Mouse (Mus musculus) limb, embryonic 12.5 days (tissue): ENCODE data around the gene Syngr1. TPM values are rescaled to one million over a fixed set of nuclear protein-coding genes. Genes with fewer than 3 reads are reported as not detected.
A peak's percentile ranks its signal among the peaks of the same experiment; 100 is the strongest.

ENCODE experiments used
- ATAC-seq: fragments of 200-750 bp; cut with Nextera tagmentation; 2 replicates; pipeline ENCODE4 v1.8.0; 2017; ENCODE audit warnings: low read depth, moderate TSS enrichment; ENCODE audit not compliant: insufficient number of reproducible peaks, insufficient read depth, low FRiP score, low TSS enrichment
- H3K27ac ChIP-seq: fragments of 300-500 bp; sonication (generic); 2 replicates; pipeline ENCODE4 v1.5.1; 2016; ENCODE audit warnings: mild to moderate bottlenecking, moderate library complexity
- H3K27me3 ChIP-seq: fragments of 300-500 bp; sonication (generic); 2 replicates; pipeline ENCODE4 v1.6.1; 2016; ENCODE audit warnings: mild to moderate bottlenecking, moderate library complexity
- H3K36me3 ChIP-seq: fragments of 300-500 bp; sonication (generic); 2 replicates; pipeline ENCODE4 v1.6.1; 2016; ENCODE audit warnings: mild to moderate bottlenecking, moderate library complexity
- H3K4me1 ChIP-seq: fragments of 300-500 bp; sonication (generic); replicated peaks from 2 replicates; pipeline ENCODE4 v1.6.1; 2016
- H3K4me2 ChIP-seq: fragments of 300-500 bp; sonication (generic); 2 replicates; pipeline ENCODE4 v1.6.1; 2016; ENCODE audit warnings: mild to moderate bottlenecking, moderate library complexity
- H3K4me3 ChIP-seq: fragments of 300-500 bp; sonication (generic); replicated peaks from 2 replicates; pipeline ENCODE4 v1.5.1; 2016; ENCODE audit warnings: mild to moderate bottlenecking
- H3K9ac ChIP-seq: fragments of 300-500 bp; sonication (generic); replicated peaks from 2 replicates; pipeline ENCODE4 v1.6.1; 2016; ENCODE audit warnings: mild to moderate bottlenecking, moderate library complexity
- H3K9me3 ChIP-seq: fragments of 300-500 bp; sonication (generic); 2 replicates; pipeline ENCODE4 v1.6.1; 2016; ENCODE audit warnings: mild to moderate bottlenecking, moderate library complexity
- WGBS: fragments of 180-500 bp; shearing (Covaris S2); methylation state at CpG from one replicate; pipeline ENCODE4 v1.1.7; 2016; 5-methylcytosine and 5-hydroxymethylcytosine counted together
- polyA plus RNA-seq: library from polyadenylated mRNA; unstranded; fragments of >200 nt; fragmentation: Nextera tagmentation; extraction: Ambion mirVana; gene quantifications from 2 replicates; pipeline ENCODE4 v1.2.1, GENCODE M21; 2016

Gene Syngr1
- polyA plus RNA-seq, 1 experiment from 2014 or later, result 3.9 TPM

- Histone ChIP-seq H3K27ac (peak overlapping the region; percentile 100; the same call in 1 of the 2 replicates), H3K9ac (peak overlapping the region; percentile 89), H3K27me3 (no peaks in the 10 kb centered on the region), H3K4me3 (peak overlapping the region; percentile 72), H3K36me3 (peaks cover 18% of the 10 kb centered on the region), H3K4me2 (peak overlapping the region; percentile 84), H3K9me3 (0 out of 2 replicates have a peak, but pooled peaks cover 3% of the 10 kb centered on the region), H3K4me1 (peaks cover 12% of the 10 kb centered on the region)
- 76% methylated on average over 9 of the region's 9 CpGs for WGBS
- ATAC-seq, result no peak
Observed at GRCm38 (mm10) chr15:80134450-80134847, 43.3 kb downstream of the Syngr1 start.

GRCm38 (mm10) chr15:80135499-80135898 is 44.4 kb downstream of the Syngr1 start:
- Histone ChIP-seq H3K27ac (no peak overlapping the region), H3K27me3 (no peaks in the 10 kb centered on the region), H3K9ac (no peak overlapping the region), H3K4me3 (no peak overlapping the region), H3K4me2 (no peak overlapping the region), H3K4me1 (peaks cover 12% of the 10 kb centered on the region), H3K36me3 (peaks cover 28% of the 10 kb centered on the region), H3K9me3 (0 out of 2 replicates have a peak, but pooled peaks cover 3% of the 10 kb centered on the region)
- ATAC-seq, result no peak
- 97% methylated on average over 2 of the region's 2 CpGs for WGBS

- WGBS, result 97% methylated on average over 3 of the region's 3 CpGs
- no peak for ATAC-seq
- H3K9ac ChIP-seq, result no peak overlapping the region
- no peak overlapping the region for H3K4me2 ChIP-seq
- H3K4me3 ChIP-seq, result no peak overlapping the region
- peaks cover 12% of the 10 kb centered on the region for H3K4me1 ChIP-seq
- peaks cover 6% of the 10 kb centered on the region; the same call in 1 of the 2 replicates for H3K9me3 ChIP-seq
- peaks cover 38% of the 10 kb centered on the region for H3K36me3 ChIP-seq
- no peak overlapping the region for H3K27ac ChIP-seq
- H3K27me3 ChIP-seq, result no peaks in the 10 kb centered on the region
Observed at GRCm38 (mm10) chr15:80136645-80137044, 45.5 kb downstream of the Syngr1 start.

GRCm38 (mm10) chr15:80137945-80138791 is 47.0 kb downstream of the Syngr1 start:
- H3K4me1 ChIP-seq, result peaks cover 12% of the 10 kb centered on the region
- H3K4me3 ChIP-seq, result no peak overlapping the region
- no peak overlapping the region for H3K9ac ChIP-seq
- ATAC-seq, result no peak
- peaks cover 12% of the 10 kb centered on the region; the same call in 1 of the 2 replicates for H3K9me3 ChIP-seq
- peaks cover 54% of the 10 kb centered on the region for H3K36me3 ChIP-seq
- H3K27ac ChIP-seq, result no peak overlapping the region
- no peak overlapping the region for H3K4me2 ChIP-seq
- WGBS, result 84% methylated on average over 17 of the region's 17 CpGs
- H3K27me3 ChIP-seq, result no peaks in the 10 kb centered on the region

GRCm38 (mm10) chr15:80140302-80140701 is 49.2 kb downstream of the Syngr1 start:
- 93% methylated on average over 2 of the region's 2 CpGs for WGBS
- no peak for ATAC-seq

GRCm38 (mm10) chr15:80140878-80141277 is 49.7 kb downstream of the Syngr1 start:
- Histone ChIP-seq H3K9me3 (peaks cover 12% of the 10 kb centered on the region; the same call in 1 of the 2 replicates), H3K27ac (no peak overlapping the region), H3K4me1 (peaks cover under 1% of the 10 kb centered on the region; the same call in 1 of the 2 replicates), H3K4me2 (no peak overlapping the region), H3K27me3 (no peaks in the 10 kb centered on the region), H3K9ac (no peak overlapping the region), H3K36me3 (peaks cover 76% of the 10 kb centered on the region), H3K4me3 (no peak overlapping the region)
- no peak for ATAC-seq
- 96% methylated on average over 3 of the region's 3 CpGs for WGBS

More at GRCm38 (mm10) chr15:80140302-80140701, 49.2 kb downstream of the Syngr1 start:
- Histone ChIP-seq H3K4me1 (no peaks in the 10 kb centered on the region), H3K4me3 (no peak overlapping the region), H3K27ac (no peak overlapping the region), H3K27me3 (no peaks in the 10 kb centered on the region), H3K9ac (no peak overlapping the region), H3K36me3 (peaks cover 74% of the 10 kb centered on the region), H3K4me2 (no peak overlapping the region), H3K9me3 (peaks cover 12% of the 10 kb centered on the region; the same call in 1 of the 2 replicates)

GRCm38 (mm10) chr15:80142130-80142529 is 51.0 kb downstream of the Syngr1 start:
- Histone ChIP-seq H3K4me2 (no peak overlapping the region), H3K9me3 (peaks cover 9% of the 10 kb centered on the region; the same call in 1 of the 2 replicates), H3K27ac (no peak overlapping the region), H3K36me3 (peaks cover 63% of the 10 kb centered on the region), H3K4me3 (no peak overlapping the region), H3K4me1 (peaks cover 8% of the 10 kb centered on the region; the same call in 1 of the 2 replicates), H3K27me3 (no peaks in the 10 kb centered on the region), H3K9ac (no peak overlapping the region)
- 95% methylated on average over 3 of the region's 3 CpGs for WGBS
- no peak for ATAC-seq

GRCm38 (mm10) chr15:80143760-80144159 is 52.6 kb downstream of the Syngr1 start:
- H3K4me2 ChIP-seq, result no peak overlapping the region
- H3K9ac ChIP-seq, result no peak overlapping the region
- peaks cover 9% of the 10 kb centered on the region; the same call in 1 of the 2 replicates for H3K9me3 ChIP-seq
- H3K27me3 ChIP-seq, result no peaks in the 10 kb centered on the region
- H3K27ac ChIP-seq, result no peak overlapping the region
- no peak for ATAC-seq
- peaks cover 67% of the 10 kb centered on the region for H3K36me3 ChIP-seq
- peaks cover 15% of the 10 kb centered on the region for H3K4me1 ChIP-seq
- 96% methylated on average over 6 of the region's 6 CpGs for WGBS
- H3K4me3 ChIP-seq, result no peak overlapping the region

- peaks cover 73% of the 10 kb centered on the region for H3K36me3 ChIP-seq
- no peak overlapping the region for H3K4me2 ChIP-seq
- WGBS, result 94% methylated on average over 5 of the region's 5 CpGs
Observed at GRCm38 (mm10) chr15:80145397-80145796, 54.3 kb downstream of the Syngr1 start.

GRCm38 (mm10) chr15:80146153-80146552 is 55.0 kb downstream of the Syngr1 start:
- Histone ChIP-seq H3K4me2 (no peak overlapping the region), H3K36me3 (peaks cover 75% of the 10 kb centered on the region), H3K9ac (no peak overlapping the region), H3K27me3 (no peaks in the 10 kb centered on the region), H3K4me1 (peaks cover 15% of the 10 kb centered on the region), H3K27ac (no peak overlapping the region), H3K9me3 (peaks cover 9% of the 10 kb centered on the region; the same call in 1 of the 2 replicates), H3K4me3 (no peak overlapping the region)
- 68% methylated on average over 6 of the region's 6 CpGs for WGBS
- no peak for ATAC-seq

More at GRCm38 (mm10) chr15:80145397-80145796, 54.3 kb downstream of the Syngr1 start:
- Histone ChIP-seq H3K27ac (no peak overlapping the region), H3K4me3 (no peak overlapping the region), H3K27me3 (no peaks in the 10 kb centered on the region), H3K9ac (no peak overlapping the region), H3K9me3 (peaks cover 9% of the 10 kb centered on the region; the same call in 1 of the 2 replicates), H3K4me1 (peaks cover 15% of the 10 kb centered on the region)
- no peak for ATAC-seq

- Histone ChIP-seq H3K9me3 (peaks cover 2% of the 10 kb centered on the region; the same call in 1 of the 2 replicates), H3K4me1 (peaks cover 15% of the 10 kb centered on the region), H3K4me2 (no peak overlapping the region), H3K36me3 (peaks cover 74% of the 10 kb centered on the region), H3K4me3 (no peak overlapping the region), H3K9ac (no peak overlapping the region), H3K27ac (no peak overlapping the region), H3K27me3 (no peaks in the 10 kb centered on the region)
- ATAC-seq, result no peak
- WGBS, result 85% methylated on average over 14 of the region's 14 CpGs
Observed at GRCm38 (mm10) chr15:80147090-80147489, 56.0 kb downstream of the Syngr1 start.
